Mouse (Mus musculus): Measurements from ENCODE around the gene Mea1.

The Mea1 gene

DNA sequence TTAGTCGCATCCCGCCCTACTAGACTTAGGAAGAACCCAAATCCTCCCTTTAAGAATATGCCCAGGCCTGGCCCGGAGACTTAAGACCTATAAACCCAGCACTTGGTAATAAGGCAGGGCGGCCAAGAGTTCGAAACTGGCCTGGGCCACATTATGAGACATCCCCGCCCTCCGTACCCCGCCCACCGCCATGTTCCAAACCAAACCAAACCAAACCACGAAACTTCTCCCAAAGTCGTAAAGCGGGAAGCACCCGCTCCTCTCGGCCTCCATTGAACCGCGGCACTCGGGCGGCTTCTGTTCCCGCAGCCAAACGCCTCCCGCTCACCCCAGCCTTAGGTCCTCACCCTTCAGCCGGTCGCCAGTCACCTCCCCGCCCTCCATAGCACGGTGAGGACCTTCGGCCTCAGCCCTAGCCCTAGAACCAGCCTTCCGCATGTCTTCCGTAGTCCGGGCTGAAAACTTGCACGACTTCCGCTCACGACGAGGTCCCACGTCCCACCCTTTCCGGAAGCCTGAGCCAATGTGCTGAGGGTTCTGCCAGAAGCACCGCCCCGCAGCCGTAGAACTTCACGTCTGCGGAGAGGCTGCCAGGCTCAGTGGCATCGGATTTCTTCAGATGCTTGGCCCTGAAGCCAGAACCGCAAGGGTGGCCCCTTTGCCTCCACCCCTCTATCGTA, 4.6 kb upstream of the Mea1 start, which contains the start of gene Rrp36:
TSS of gene Rrp36 (minus strand) at position 503 of the 680 bp plus-strand sequence.
- peak; percentile 89 for DNase-seq

DNA sequence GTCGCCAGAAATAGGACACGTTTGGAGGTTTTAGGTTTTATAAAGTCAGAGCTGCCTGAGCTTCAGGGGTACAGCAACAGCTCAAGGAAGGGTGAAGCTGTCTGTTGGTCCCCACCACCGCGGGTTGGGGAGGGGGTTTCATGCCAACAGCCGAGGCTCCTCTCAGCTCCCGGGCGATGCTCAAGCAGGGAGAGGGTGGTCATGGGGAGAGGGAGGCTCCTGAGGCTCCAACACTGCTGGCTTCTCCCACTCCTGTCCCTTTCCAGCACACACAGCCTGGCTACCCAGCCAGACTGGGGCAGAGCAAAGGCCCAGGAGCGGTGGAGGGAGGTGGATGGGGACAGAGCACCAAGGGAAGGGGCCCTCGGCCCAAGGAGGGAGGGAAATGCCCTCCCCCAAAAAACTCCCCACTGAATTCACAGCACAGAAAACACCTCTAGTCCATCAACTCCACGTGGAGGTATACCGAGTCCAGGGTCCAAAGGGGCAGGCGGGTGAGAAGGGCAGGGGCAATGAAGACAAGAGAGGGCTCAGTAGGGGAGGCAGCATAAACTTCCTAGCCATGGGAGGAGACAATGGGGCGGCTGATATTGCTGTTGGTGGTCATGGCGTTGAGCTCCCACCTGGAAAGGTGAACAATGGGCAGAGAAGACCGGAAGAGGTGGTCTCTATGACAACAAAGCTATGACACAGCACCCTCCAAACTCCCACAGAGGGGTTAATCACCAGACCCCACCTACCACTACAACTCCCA, 3.9 kb upstream of the Mea1 start:
- no peak for DNase-seq

DNA sequence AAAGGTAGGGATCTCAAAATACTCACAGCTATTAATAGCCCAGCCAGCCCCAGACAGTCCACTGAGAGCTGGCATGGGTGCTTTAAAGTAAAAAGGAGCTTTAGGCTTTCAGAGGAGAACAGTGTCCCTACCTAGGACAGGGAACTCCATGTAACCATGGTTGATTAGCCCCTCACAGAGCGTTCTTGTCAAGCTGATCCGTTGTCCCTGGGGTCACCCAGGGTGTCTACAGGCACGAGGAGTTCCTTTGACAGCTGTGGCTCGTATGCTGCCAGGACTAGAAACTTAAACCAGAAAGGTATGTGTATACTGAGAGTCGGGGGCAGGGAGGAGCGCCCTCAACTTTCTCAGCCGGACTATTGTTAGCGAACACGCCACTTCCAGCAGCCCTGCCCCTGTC, 318 bp downstream of the Mea1 start:
- DNase-seq: no peak

DNA sequence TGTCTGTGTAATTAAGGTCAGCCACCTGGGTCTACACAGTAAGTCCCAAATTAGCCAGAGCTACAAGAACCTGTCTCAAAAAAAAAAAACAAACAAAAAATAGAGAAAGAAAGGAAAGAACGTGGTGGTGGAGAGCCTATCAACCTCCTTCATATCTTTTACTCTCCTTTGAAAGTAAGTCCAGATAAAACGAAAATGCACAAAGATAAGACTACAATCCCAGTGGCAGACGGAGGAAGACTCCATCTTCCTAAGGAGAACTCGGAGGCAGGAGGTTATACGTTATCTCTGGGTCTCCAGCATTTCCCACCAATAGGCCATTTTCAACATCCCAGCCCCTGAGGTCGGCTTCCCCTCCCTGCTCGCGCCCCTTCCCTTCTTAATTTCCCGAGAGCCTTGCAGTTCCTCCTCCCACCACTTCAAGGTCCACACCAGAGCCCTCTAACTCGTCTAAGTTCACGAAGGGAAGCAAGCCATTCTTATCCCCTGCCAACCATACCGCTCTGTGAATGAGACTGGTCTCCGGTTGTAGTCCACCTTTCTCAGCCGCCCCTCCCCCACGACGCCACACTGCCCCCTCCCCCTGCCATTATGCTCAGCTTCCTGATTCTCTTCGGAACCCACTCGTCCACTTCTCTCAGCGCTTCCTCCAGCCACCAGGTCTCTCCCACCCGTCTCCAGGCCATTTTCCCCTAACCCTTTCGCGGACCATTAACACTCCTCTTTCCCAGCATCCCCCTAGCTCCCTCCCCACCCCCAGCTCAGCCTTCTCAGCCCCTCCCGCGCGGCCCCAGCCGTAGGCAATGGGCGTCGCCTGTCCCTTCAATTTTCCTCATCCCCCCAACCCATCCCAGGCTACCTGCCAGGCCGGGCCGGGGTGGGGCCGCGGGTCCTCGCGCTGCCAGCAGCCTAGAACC, 1.5 kb downstream of the Mea1 start:
- peak; percentile 44 to 50 for DNase-seq

DNA sequence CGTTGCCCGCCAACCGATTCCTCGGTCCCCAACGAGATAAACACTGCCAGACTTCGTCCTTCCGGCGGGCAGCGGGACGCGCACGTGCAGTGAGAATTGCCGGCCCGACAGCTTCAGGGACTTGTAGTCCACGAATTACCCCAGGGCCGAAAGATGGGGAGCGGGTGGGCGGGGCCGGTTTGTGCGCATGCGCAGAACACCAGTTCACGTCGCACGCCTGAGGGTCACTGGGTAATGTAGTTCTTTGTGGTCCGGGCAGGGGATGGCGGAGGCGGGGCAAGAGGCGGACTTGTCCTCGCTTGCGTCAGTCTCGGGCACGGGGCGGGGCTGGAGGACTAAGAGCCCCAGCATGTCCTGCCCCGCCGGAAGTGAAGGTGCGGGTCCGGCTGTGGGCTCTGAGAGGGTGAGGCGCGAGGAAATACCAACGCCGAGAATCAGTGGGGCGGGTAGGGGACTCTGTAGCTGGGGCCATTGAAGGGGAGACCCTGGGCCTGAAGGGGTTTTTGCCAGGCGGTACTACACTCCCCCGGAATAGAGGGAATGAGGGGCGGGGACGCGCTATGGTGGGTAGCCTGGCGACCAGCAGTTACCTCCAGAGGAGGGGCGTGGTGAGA, 2.3 kb downstream of the Mea1 start, which contains the start of gene Klhdc3:
TSS of gene Klhdc3 (minus strand) at position 155 of the 614 bp plus-strand sequence.
- peak; percentile 96 to 98 for DNase-seq

DNA sequence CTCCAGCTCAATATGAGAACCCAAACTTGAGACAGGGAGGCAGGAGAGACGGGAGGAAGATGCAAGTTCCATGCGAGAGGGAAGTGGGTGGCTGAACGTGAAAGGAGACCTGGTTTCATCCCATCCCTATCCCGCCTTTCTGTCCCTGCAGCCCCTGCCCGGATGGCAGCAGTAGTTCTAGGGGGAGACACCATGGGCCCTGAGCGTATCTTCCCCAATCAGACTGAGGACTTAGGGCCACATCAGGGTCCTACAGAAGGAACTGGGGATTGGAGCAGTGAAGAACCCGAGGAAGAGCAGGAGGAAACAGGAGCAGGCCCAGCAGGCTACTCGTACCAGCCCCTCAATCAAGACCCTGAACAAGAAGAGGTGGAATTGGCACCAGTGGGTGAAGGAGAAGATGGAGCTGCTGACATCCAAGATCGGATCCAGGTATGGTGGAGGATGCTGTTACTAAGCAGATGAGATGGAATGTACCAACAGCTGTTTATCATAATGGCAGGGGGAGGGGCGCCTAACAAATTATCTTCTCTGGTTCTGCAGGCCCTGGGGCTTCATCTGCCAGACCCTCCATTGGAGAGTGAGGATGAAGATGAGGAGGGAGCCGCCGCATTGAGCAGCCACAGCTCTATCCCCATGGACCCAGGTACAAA, 3.0 kb downstream of the Mea1 start:
- DNase-seq: peak; percentile 11 to 13

DNA sequence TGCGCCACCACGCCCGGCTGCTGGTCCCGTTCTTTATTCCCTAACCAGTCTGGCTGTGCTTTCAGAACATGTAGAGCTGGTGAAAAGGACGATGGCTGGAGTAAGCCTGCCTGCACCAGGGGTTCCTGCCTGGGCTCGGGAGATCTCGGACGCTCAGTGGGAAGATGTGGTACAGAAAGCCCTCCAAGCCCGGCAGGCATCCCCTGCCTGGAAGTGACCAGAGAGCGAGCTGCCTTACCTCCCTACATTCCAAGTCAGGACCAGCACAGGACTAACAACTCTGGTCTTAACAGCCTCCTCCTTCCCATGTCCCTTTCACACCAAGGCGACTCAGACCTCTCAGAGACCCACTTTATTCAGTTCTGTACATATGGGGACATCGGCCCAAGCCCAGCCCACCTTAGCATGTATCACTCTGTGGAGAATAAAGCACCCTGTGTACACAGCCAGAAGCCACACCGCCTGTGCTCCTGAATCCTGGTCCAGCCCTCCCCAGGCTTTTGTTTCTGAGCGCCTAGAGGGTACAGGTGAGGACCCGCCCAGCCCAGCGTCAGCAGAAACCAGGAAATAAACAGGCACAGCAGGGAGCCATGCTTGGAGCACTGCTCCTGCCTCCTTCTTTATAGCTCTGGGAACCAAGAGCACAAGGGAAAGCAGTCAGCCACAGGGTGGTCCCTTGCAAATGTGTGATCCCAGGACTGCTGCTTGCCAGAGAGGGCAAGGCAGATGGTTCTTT, 4.2 kb downstream of the Mea1 start:
- DNase-seq: no peak

DNA sequence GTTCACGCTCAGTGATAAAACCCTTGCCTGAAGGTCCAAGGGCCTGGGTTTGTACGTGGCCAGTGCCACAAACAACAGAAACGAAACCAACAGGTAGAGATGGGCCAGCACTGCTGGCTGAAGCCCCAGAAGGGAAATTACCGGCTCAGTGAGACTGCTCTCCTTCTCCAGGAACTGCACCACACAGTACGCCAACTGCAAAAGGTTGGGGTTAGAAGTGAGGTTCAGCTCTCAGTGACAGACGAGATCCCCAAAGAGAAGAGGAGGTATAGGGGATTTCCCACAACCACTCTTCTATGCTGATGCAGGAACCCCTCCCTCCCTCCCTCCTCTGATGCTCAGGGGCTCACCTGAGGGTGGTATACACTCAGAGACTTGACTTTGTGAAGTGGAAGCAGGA, 7.3 kb downstream of the Mea1 start:
- no peak for DNase-seq

DNA sequence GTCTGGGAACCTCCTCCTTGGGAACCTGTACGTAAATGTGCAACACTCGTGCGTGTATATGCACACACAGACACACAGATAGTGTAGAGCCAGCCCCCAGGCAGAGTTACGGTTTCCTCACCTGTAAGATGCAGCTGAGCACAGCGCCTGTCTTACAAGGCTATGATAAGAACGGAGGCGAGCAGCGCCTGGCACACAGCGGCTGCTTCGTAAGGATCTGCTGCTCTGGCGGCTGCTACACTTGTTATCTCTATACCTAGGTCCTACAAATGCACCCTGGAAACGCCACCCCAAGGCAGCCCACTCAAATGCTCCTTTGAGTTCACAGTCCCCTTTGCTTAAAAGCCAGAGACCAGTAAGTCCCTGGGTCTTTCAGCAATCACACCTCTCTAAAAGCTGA, 12.1 kb downstream of the Mea1 start:
- no peak for DNase-seq

DNA sequence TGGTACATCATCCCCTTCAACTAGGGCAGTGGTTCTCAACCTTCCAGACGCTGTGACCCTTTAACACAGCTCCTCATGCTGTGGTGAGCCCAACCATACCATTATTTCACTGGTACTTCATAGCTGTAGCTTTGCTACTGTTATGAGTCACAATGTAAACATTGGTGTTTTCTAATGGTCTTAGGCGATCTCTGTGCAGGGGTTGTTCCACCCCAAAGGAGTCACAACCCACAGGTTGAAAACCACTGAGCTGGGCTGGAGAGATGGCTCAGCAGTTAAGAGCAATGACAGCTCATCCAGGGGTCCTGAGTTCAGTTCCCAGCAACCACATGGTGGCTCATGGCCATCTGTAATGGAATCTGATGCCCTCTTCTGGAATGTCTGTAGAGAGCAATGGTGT, 12.8 kb downstream of the Mea1 start:
- no peak for DNase-seq

DNA sequence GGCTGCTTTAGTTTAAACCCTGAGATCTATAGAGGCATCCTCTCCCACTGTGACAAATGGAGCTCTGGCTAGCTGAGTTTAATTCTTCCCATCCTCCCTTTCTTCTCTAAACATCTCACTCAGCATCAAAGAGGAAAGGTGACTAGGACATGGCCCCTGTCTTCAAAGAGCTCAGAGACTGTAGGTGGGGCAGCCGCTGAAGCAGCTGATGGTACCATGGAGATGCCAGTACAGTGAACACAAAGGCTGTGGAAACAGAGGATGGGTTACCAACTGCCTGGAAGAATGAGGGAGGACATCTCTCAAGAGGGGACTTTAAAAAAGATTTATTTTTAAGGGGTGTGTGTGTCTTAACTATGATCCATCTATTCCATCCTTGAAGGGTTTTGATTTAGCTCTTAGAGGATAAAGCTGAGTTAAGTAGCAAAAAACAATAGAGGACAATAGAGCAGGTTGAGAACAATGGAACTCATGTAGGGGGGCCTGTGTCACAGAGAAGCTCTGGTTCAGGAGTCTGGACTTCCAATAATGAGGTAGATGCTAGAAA, 16.0 kb downstream of the Mea1 start:
- DNase-seq: no peak

DNA sequence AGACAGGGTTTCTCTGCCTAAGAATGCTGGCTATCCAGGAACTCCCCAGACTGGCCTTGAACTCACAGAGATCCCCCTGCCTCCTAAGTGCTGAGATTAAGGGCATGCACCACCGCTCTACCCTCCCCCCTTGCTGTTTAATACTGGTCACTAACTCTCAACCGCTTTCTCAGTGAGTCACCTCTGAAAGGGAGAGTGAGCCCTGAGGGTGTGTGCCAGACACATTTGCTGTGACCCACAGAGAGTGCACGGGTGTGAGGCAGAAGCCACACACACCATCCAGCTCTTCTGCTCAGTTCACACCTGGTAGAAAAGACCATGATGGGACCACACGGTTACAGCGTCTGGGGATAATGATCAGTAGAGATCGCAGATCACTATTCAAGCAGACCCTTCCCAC, 19.9 kb downstream of the Mea1 start:
- no peak for DNase-seq

DNA sequence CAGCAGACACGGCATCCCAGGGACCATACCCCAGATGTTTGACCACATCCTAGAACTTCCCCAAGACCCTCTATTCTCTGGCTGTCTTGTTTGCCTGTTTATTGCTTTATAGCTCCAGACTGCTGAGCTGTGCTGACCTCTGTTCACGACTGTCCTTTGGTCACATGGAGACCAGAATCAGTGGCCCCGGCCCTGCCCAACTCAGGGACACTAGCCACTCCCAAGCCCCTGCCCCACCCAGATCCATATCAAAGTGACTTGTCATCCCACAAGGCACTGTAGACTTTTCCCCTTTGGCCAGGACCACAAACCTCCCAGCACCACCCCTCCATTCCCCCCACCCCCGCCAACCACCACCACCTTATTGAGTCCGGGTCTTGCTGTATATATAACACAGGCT, 20.7 kb downstream of the Mea1 start:
- DNase-seq: no peak

DNA sequence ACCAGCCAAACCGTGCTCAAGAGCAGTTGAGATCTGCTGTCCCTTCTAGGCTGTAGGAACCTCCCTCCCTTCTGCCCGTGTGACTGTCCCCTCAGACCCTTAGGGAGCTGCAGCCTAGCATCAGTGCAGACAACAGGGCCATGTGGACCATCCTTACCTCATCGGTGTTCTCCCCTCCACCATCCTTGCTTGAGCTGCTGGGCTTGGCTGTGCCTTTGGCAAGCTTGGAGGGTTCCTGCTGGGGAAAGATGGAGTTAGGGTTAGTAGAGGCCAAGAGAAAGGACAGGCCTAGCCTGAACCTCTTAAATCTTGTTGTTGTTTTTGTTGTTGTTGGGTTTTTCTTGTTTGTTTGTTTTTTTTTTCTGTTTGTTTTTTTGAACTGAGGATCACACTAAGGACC, 21.3 kb downstream of the Mea1 start:
- no peak for DNase-seq

DNA sequence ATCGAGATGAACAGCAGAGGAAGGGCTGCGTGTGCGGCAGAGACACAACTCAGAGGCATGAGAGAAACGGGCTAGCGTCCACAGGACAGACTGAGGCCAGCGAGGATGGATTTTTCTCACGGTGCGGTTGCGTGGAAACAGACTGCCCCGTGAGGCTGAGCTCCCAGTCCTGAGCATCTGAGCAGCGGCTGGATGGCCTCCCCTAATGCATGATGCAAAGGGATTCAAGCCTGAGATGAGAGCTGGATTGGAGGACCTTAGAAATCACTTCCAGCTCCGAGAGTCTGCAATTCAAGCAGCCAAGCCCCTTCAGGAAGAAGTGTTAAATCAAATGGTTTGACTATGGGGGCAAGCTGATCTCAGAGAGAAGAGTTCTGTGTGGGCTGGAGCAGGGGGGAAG, 22.9 kb downstream of the Mea1 start:
- no peak for DNase-seq

DNA sequence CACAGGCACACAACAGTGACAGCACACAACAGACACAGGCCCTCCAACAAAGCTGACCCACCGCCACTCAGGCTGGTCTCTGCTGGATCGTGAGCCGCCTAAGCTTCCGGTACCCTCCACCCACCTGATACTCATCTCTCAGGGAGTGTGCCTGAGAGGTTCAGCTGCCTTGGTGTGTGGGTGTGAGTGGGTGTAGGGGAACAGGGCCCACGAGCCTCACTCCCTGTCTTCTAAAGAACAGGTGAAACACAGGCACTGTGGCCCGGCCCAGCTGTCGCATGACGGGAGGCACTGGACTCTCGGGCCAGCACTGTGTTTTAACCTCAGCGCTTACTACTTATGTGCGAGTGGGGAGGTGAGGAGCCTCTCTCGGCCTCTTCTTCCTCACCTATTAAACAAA, 23.5 kb downstream of the Mea1 start:
- no peak for DNase-seq

DNA sequence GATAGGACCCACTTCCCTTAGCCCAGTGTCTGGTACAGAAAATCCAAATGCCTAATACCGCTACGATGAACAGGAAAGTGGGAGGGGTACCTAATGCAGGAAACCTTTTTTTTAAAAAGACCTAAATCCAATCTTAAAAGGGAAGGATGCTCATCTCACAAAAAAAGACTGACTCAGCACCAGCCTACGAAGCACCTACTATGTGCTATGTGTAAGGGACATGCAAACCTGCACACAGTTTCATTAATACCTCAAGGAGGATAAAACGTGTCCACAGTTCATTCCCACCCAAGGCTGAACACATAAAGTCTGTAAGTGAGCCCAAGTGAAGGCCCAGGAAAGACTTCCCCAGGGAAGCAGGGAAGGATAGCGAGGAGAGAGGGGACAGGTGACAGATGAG, 23.9 kb downstream of the Mea1 start:
- DNase-seq: no peak

DNA sequence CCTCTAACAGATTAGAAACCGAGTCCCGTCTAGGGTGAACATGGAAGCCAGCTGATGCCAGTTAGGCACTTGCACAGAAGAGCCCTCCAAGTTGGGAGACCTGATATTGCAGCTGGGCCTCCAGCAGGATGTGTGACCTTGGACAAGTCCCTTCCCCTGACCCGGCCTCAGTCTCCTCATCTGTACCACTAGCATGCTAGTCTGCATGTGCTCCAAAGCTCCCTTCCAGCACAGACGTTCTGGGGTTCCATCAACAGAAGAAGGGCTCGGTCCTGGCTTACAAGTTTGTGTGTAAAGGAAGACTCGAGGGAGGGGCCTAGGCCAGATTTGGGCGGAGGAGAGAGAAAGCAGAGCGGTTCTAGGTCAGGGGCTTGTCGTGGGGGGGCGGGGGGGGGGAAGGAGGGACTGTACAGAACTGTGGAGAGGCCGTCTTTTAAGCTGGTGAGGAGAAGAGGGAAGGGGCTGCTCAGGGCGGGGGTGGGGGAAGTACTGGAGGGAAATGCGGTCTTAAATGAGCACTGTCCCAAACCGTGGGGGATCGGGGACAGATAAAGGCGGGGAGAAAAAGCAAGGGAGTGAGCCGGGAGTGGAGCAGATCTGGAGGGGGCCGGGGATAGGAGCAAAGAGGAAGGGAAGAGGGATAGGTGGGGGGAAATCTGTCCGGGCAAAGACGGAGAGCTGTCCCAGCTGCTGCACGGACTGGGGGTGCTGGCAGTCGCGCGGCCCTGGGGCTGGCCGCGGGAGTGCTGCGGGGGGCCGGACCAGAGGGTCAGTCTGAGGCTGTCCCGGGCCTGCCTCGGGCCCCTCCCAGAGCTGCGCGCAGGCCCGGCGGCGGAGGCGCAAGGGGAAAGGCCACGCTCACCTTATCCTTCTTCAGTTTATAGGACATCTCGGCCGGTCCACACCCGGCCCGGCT, 25.6 kb downstream of the Mea1 start:
- DNase-seq: peak in 1 of 2 experiments; percentile 11

DNA sequence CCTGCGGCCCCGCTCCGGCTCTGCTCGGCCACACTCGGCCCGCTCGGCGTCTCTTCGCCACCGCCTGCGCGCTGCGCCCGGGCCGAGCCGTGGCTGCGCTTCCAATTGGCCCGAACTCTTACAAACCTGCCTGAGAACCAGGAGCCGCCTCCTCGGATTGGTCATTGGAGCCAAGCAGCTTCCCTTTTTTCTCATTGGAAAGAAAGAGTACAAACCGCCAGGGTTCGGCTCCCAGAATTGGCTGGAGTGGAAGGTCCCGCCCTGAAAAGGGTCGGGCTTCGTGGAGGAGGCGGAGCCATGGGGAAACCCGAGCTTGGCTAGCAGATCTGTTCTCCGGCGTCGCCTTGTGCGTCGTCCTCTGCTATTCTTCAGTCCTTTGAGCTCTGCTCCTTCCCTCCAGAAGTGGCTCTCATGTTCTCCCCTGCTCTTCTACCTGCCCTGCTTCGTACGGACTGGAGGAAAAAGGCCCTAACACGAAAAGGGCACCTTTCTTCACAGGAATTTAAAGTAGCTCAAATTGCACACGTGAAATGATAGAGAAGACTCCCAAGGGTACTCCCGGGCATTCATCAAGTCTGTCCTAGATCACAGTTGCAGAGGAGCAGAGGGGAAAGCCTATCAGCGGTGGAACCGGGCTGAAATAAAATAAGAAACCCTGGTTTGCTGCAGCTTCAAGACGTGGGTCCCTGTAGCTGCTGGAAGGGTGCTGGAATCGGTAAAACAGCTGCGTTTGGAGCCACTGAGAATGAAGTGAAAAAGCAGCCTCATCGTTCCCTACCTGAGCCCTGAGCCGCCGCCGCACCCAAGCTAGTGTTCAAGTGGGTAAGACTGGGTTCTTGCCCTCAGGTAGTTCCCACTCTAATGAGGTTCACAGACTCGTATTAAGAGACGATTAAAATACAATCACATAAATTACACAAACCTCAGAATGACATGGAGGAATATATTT, 26.6 kb downstream of the Mea1 start, which contains the start of gene Ppp2r5d:
TSS of gene Ppp2r5d (minus strand) at position 225 of the 949 bp plus-strand sequence.
- peak; percentile 96 to 97 for DNase-seq
